Mouse (Mus musculus) CH12.LX (cell line): Measurements from ENCODE around the gene Onecut3. TPM values are rescaled to one million over a fixed set of nuclear protein-coding genes. Genes with fewer than 3 reads are reported as not detected.
A peak's percentile ranks its signal among the peaks of the same experiment; 100 is the strongest.

Source experiments
- DNase-seq: peaks from one replicate; pipeline ENCODE4 v3.0.0-alpha.2; 2013; ENCODE audit errors: extremely low read depth
- H3K27ac ChIP-seq: 2 replicates; pipeline ENCODE4 v1.5.1; 2012; ENCODE audit warnings: low read depth, mild to moderate bottlenecking, control low read depth, moderate library complexity; ENCODE audit not compliant: insufficient read depth
- H3K27me3 ChIP-seq: replicated peaks from 2 replicates; pipeline ENCODE3; 2012; ENCODE audit warnings: inconsistent platforms
- H3K36me3 ChIP-seq, 2 experiments: replicated peaks in 1 of 2; 2 replicates each; pipeline versions ENCODE3 to v1.6.1; 2012; ENCODE audit warnings: inconsistent platforms in 1 of 2, low read length in 1 of 2, mild to moderate bottlenecking in 1 of 2, mixed read lengths in 1 of 2, moderate library complexity in 1 of 2; ENCODE audit not compliant: control insufficient read depth in 1 of 2, insufficient read depth in 1 of 2
- H3K4me1 ChIP-seq, 2 experiments: 2 replicates each; pipeline ENCODE4 v1.6.1; 2012; ENCODE audit warnings: inconsistent platforms in 1 of 2, moderate library complexity in 1 of 2; ENCODE audit not compliant: insufficient read depth in 2 of 2, control insufficient read depth in 1 of 2
- H3K4me2 ChIP-seq: 2 replicates; pipeline ENCODE4 v1.6.1; 2012; ENCODE audit warnings: low read depth, mild to moderate bottlenecking, control low read depth; ENCODE audit not compliant: poor library complexity, insufficient read depth, severe bottlenecking
- H3K4me3 ChIP-seq, 3 experiments: fragments of 150-350 bp in 1 of 3; sonication (generic) in 1 of 3; replicated peaks in 1 of 3; 2 replicates each; pipeline versions ENCODE3 to v1.5.1; 2011 to 2012; ENCODE audit warnings: low read depth in 2 of 3, low read length in 2 of 3, mild to moderate bottlenecking in 2 of 3, moderate library complexity in 2 of 3, control low read depth in 1 of 3, improper control_type of control experiment in 1 of 3, inconsistent platforms in 1 of 3, mixed read lengths in 1 of 3; ENCODE audit not compliant: poor library complexity in 1 of 3
- H3K79me2 ChIP-seq: replicated peaks from 2 replicates; pipeline ENCODE4 v1.6.1; 2012; ENCODE audit warnings: mild to moderate bottlenecking, moderate library complexity; ENCODE audit not compliant: control insufficient read depth, poor library complexity, insufficient read depth, severe bottlenecking; ENCODE audit errors: extremely low read depth
- H3K9ac ChIP-seq: 2 replicates; pipeline ENCODE4 v1.6.1; 2012; ENCODE audit warnings: low read depth, mild to moderate bottlenecking, control low read depth, moderate library complexity; ENCODE audit not compliant: insufficient read depth
- H3K9me3 ChIP-seq: replicated peaks from 2 replicates; pipeline ENCODE3; 2012; ENCODE audit warnings: low read length, inconsistent platforms, mixed read lengths
- BHLHE40 ChIP-seq: IDR thresholded peaks from 2 replicates; pipeline ENCODE4 v1.6.1; 2011; ENCODE audit warnings: mild to moderate bottlenecking, low read depth, low read length, improper control_type of control experiment
- CHD1 ChIP-seq: IDR thresholded peaks from 2 replicates; pipeline ENCODE4 v1.6.1; 2012; ENCODE audit warnings: low read depth, low read length, improper control_type of control experiment, inconsistent platforms
- CHD2 ChIP-seq: IDR thresholded peaks from 2 replicates; pipeline ENCODE4 v1.6.1; 2011; ENCODE audit warnings: low read length, improper control_type of control experiment
- CTCF ChIP-seq, 2 experiments: IDR thresholded peaks in 1 of 2; conservative IDR thresholded peaks in 1 of 2; 2 replicates each; pipeline ENCODE4 v1.5.1; 2011 to 2012; ENCODE audit warnings: low read depth in 2 of 2, low read length in 2 of 2, improper control_type of control experiment in 1 of 2, inconsistent platforms in 1 of 2, mild to moderate bottlenecking in 1 of 2, moderate library complexity in 1 of 2
- E2F4 ChIP-seq: IDR thresholded peaks from 2 replicates; pipeline ENCODE4 v1.6.1; 2011; ENCODE audit warnings: low read depth, low read length, improper control_type of control experiment; ENCODE audit not compliant: insufficient replicate concordance
- ELF1 ChIP-seq: IDR thresholded peaks from 2 replicates; pipeline ENCODE4 v1.6.1; 2014; ENCODE audit warnings: low read depth, mild to moderate bottlenecking, inconsistent platforms, low read length, improper control_type of control experiment
- EP300 ChIP-seq: IDR thresholded peaks from 2 replicates; pipeline ENCODE4 v1.6.1; 2011; ENCODE audit warnings: low read length, improper control_type of control experiment
- ETS1 ChIP-seq: conservative IDR thresholded peaks from 2 replicates; pipeline ENCODE4 v1.6.1; 2012; ENCODE audit warnings: low read depth, mild to moderate bottlenecking, inconsistent platforms, low read length, improper control_type of control experiment, moderate library complexity
- IRF4 ChIP-seq: IDR thresholded peaks from 2 replicates; pipeline ENCODE4 v1.6.1; 2014; ENCODE audit warnings: low read depth, mild to moderate bottlenecking, inconsistent platforms, low read length, improper control_type of control experiment
- JUND ChIP-seq: conservative IDR thresholded peaks from 2 replicates; pipeline ENCODE4 v1.6.1; 2011; ENCODE audit warnings: low read depth, low read length, improper control_type of control experiment
- MAFK ChIP-seq: IDR thresholded peaks from 2 replicates; pipeline ENCODE4 v1.6.1; 2011; ENCODE audit warnings: low read length, improper control_type of control experiment; ENCODE audit not compliant: insufficient replicate concordance
- MAX ChIP-seq: IDR thresholded peaks from 2 replicates; pipeline ENCODE4 v1.6.1; 2011; ENCODE audit warnings: low read length, improper control_type of control experiment
- MAZ ChIP-seq: IDR thresholded peaks from 2 replicates; pipeline ENCODE4 v1.6.1; 2012; ENCODE audit warnings: low read depth, mild to moderate bottlenecking, inconsistent platforms, low read length, improper control_type of control experiment, moderate library complexity
- MEF2A ChIP-seq: IDR thresholded peaks from 2 replicates; pipeline ENCODE4 v1.6.1; 2014; ENCODE audit warnings: low read depth, mild to moderate bottlenecking, inconsistent platforms, low read length, improper control_type of control experiment, borderline replicate concordance
- MXI1 ChIP-seq: IDR thresholded peaks from 2 replicates; pipeline ENCODE4 v1.6.1; 2011; ENCODE audit warnings: mild to moderate bottlenecking, low read depth, low read length, improper control_type of control experiment
- MYC ChIP-seq: IDR thresholded peaks from 2 replicates; pipeline ENCODE4 v1.6.1; 2011; ENCODE audit warnings: low read depth, mild to moderate bottlenecking, improper control_type of control experiment, low read length
- NELFE ChIP-seq: IDR thresholded peaks from 2 replicates; pipeline ENCODE4 v1.6.1; 2011; ENCODE audit warnings: low read depth, low read length, improper control_type of control experiment
- NRF1 ChIP-seq: IDR thresholded peaks from 2 replicates; pipeline ENCODE4 v1.6.1; 2014; ENCODE audit warnings: low read depth, mild to moderate bottlenecking, inconsistent platforms, low read length, improper control_type of control experiment, moderate library complexity
- POLR2AphosphoS2 ChIP-seq: IDR thresholded peaks from 2 replicates; pipeline ENCODE4 v1.6.1; 2011; ENCODE audit warnings: low read depth, low read length, improper control_type of control experiment
- RAD21 ChIP-seq: IDR thresholded peaks from 2 replicates; pipeline ENCODE4 v1.6.1; 2011; ENCODE audit warnings: low read depth, mild to moderate bottlenecking, low read length, improper control_type of control experiment, moderate library complexity
- RCOR1 ChIP-seq: conservative IDR thresholded peaks from 2 replicates; pipeline ENCODE4 v1.6.1; 2012; ENCODE audit warnings: low read depth, mild to moderate bottlenecking, inconsistent platforms, low read length, improper control_type of control experiment
- SMC3 ChIP-seq: IDR thresholded peaks from 2 replicates; pipeline ENCODE4 v1.6.1; 2011; ENCODE audit warnings: low read depth, low read length, improper control_type of control experiment
- TCF12 ChIP-seq: IDR thresholded peaks from 2 replicates; pipeline ENCODE4 v1.6.1; 2014; ENCODE audit warnings: low read depth, mild to moderate bottlenecking, inconsistent platforms, low read length, improper control_type of control experiment
- UBTF ChIP-seq: IDR thresholded peaks from 2 replicates; pipeline ENCODE4 v1.6.1; 2012; ENCODE audit warnings: low read depth, mild to moderate bottlenecking, inconsistent platforms, low read length, improper control_type of control experiment, moderate library complexity
- USF1 ChIP-seq: IDR thresholded peaks from 2 replicates; pipeline ENCODE4 v1.6.1; 2014; ENCODE audit warnings: low read depth, mild to moderate bottlenecking, inconsistent platforms, low read length, improper control_type of control experiment
- ZC3H11A ChIP-seq: IDR thresholded peaks from 2 replicates; pipeline ENCODE4 v1.6.1; 2012; ENCODE audit warnings: low read depth, mild to moderate bottlenecking, inconsistent platforms, low read length, improper control_type of control experiment
- ZKSCAN1 ChIP-seq: IDR thresholded peaks from 2 replicates; pipeline ENCODE4 v1.6.1; 2012; ENCODE audit warnings: low read depth, inconsistent platforms, low read length, improper control_type of control experiment, borderline replicate concordance
- ZNF384 ChIP-seq: IDR thresholded peaks from 2 replicates; pipeline ENCODE4 v1.6.1; 2012; ENCODE audit warnings: low read depth, low read length, improper control_type of control experiment, inconsistent platforms
- dilution Hi-C: fragments of 300-500 bp; cut with MboI; formaldehyde crosslinking; loops from 2 replicates; pipeline ENCODE4 v1.14.3; 2020; ENCODE audit warnings: low sequenced_read_pairs; ENCODE audit not compliant: extremely low pct_unique_long_range_greater_than_20kb, extremely low pct_ligation_motif_present
- in situ Hi-C: fragments of 300-500 bp; cut with MboI; formaldehyde crosslinking; loops from 3 replicates; pipeline ENCODE4 v1.14.3; 2019; ENCODE audit warnings: low sequenced_read_pairs, low pct_ligation_motif_present, low pct_unique_long_range_greater_than_20kb, mixed read lengths
- polyA plus RNA-seq: library from polyadenylated mRNA; unstranded; fragments of >175 nt; gene quantifications from 2 replicates; pipeline ENCODE4 v1.2.1, GENCODE M21; 2012; ENCODE audit warnings: low read depth; ENCODE audit not compliant: insufficient read length
- total RNA-seq, 2 experiments: library from RNA; depleted of rRNA; stranded (reverse); fragments of 300-350 nt in 1 of 2; fragments of >200 nt in 1 of 2; gene quantifications; 2 replicates each; pipeline ENCODE4 v1.2.3; 2012 to 2014

Gene Onecut3
- total and polyA plus RNA-seq, 3 experiments: not detected

DNA sequence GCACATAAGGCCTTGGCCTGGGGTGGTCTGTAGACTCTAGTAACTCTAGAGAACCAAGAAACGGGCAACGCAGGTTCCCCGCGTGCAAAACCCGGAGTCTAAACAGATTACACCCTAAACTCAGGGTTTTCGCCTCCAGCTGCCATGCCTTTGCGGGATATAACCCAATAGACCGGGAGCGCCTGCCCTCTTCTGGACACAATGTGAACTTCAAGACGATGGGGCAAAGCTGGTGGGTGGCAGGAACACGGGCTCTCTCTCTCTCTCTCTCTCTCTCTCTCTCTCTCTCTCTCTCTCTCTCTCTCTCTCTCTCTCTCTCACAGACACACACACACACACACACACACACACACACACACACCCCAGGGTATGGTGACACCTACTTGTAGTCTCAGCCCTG, 11.6 kb downstream of the Onecut3 start:
- dilution Hi-C loops (no loop called here), in situ Hi-C loops (loop anchor here (5.0 kb wide), 2 partner anchors 59 to 134 kb away; no protein-coding TSS in a partner anchor)
- peaks cover 73% of the 10 kb centered on the region for H3K27me3 ChIP-seq
- no peaks in the 10 kb centered on the region for H3K9me3 ChIP-seq
- no peak overlapping the region for H3K4me3 ChIP-seq
- no peaks in the 10 kb centered on the region for H3K79me2 ChIP-seq
- H3K27ac ChIP-seq: no peak overlapping the region
- peaks cover 0 to 26% of the 10 kb centered on the region in 2 experiments; a peak in 2 of 4 replicates for H3K4me1 ChIP-seq
- H3K36me3 ChIP-seq: no peaks in the 10 kb centered on the region
- no peak for TF ChIP-seq ZKSCAN1
- no peak for TF ChIP-seq UBTF
- no peak for TF ChIP-seq MEF2A
- no peak for TF ChIP-seq EP300
- no peak for TF ChIP-seq POLR2AphosphoS2
- peak; percentile 42; the same call in 1 of the 2 replicates for TF ChIP-seq NRF1
- no peak for TF ChIP-seq ETS1
- no peak for TF ChIP-seq RCOR1
- peak; percentile 86 for TF ChIP-seq SMC3
- peak; percentile 54 to 76; a peak in 3 of 4 replicates for TF ChIP-seq CTCF (conservative IDR thresholded peaks at IDR 0.05 in 1 of 2, IDR thresholded peaks at IDR 0.05 in 1 of 2; ENCODE audit: low read depth in 2 of 2, low read length in 2 of 2)
- 0 out of 2 replicates have a peak, but pooled peaks have one; percentile 19 for TF ChIP-seq JUND
- TF ChIP-seq ZC3H11A: peak; percentile 45; the same call in 1 of the 2 replicates
- TF ChIP-seq MXI1: no peak
- TF ChIP-seq RAD21: peak; percentile 68
- peak; percentile 18; the same call in 1 of the 2 replicates for TF ChIP-seq TCF12
- 0 out of 2 replicates have a peak, but pooled peaks have one; percentile 56 for TF ChIP-seq MYC
- TF ChIP-seq MAZ: no peak
- TF ChIP-seq, all 38 proteins: peak for 8
- Histone ChIP-seq H3K4me2 (peak overlapping the region; percentile 85), H3K9ac (no peak overlapping the region)
- DNase-seq: peak; percentile 76

DNA sequence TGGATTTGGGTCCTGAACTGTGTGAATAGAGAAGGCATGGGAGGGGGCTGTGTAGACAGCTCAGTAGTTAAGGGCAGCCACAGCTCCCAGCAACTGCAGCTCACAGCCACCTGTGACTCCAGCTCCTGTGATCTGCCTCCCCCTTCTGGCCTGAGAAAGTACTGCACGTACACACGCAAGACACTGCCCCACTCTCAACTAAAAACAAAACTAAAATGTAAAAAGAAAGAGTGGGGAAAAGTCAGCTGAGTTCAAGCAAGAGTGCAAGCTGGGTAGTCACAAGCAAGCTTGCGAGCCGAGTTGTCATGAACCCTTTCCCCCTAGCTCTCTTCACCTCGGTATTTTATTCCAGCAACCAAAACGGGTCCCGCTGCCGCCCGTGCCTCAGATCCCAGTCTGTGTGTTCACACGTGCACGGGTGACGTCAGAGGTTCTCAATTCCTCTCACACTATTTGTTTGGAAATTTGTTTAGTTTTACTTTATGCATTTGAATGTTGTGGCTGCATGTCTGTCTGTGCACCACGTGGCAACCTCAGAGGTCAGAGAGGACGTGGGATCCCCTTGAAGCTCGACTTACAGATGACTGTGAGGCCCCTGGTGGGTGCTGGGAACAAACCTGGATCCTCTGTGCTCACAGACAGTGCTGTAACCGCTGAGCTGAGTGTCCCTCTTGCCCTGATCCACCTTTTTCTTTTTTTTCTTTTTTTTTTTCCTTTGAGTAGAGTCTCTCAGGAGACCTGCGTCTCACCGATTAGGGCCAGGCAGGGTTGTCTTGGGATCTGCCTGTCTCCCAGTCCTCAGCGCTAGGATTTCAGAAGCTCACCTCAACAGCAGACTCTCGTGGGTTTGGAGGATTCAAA, 15.0 kb downstream of the Onecut3 start:
- Histone ChIP-seq H3K36me3 (no peaks in the 10 kb centered on the region), H3K27me3 (peaks cover 76% of the 10 kb centered on the region), H3K4me2 (peak overlapping the region; percentile 64), H3K79me2 (no peaks in the 10 kb centered on the region), H3K27ac (no peak overlapping the region), H3K4me3 (peak overlapping the region; percentile 16 to 29 (median 18)), H3K9ac (peak overlapping the region; percentile 4; the same call in 1 of the 2 replicates), H3K9me3 (peaks cover 2% of the 10 kb centered on the region), H3K4me1 (peaks cover 0 to 26% of the 10 kb centered on the region in 2 experiments; a peak in 2 of 4 replicates)
- in situ Hi-C loops (loop anchor here (5.0 kb wide), 2 partner anchors 62 to 137 kb away; no protein-coding TSS in a partner anchor), dilution Hi-C loops (no loop called here)
- DNase-seq: peak; percentile 84
- TF ChIP-seq ZKSCAN1: no peak
- TF ChIP-seq MAZ: peak; percentile 39; the same call in 1 of the 2 replicates
- peak; percentile 50; the same call in 1 of the 2 replicates for TF ChIP-seq EP300
- TF ChIP-seq MAX: peak; percentile 94
- TF ChIP-seq TCF12: peak; percentile 40; the same call in 1 of the 2 replicates
- peak; percentile 82 for TF ChIP-seq IRF4
- peak; percentile 94 for TF ChIP-seq SMC3
- peak; percentile 46; the same call in 1 of the 2 replicates for TF ChIP-seq NELFE
- TF ChIP-seq RCOR1: no peak; the same call in 1 of the 2 replicates
- TF ChIP-seq USF1: peak; percentile 39
- no peak for TF ChIP-seq CHD1
- TF ChIP-seq RAD21: peak; percentile 91
- peak; percentile 98 for TF ChIP-seq BHLHE40
- TF ChIP-seq CHD2: no peak
- peak; percentile 90 for TF ChIP-seq MYC
- no peak for TF ChIP-seq MAFK
- TF ChIP-seq NRF1: peak; percentile 44
- TF ChIP-seq JUND: peak; percentile 45; the same call in 1 of the 2 replicates
- no peak for TF ChIP-seq E2F4
- TF ChIP-seq ELF1: 0 out of 2 replicates have a peak, but pooled peaks have one; percentile 20
- TF ChIP-seq ZNF384: peak; percentile 77
